Mouse (Mus musculus): ENCODE measurements around the gene Sccpdh. TPM values are rescaled to one million over a fixed set of nuclear protein-coding genes. Genes with fewer than 3 reads are reported as not detected.
A peak's percentile ranks its signal among the peaks of the same experiment; 100 is the strongest.
"Not testable (repeated sequence)": the region's sequence is repeated elsewhere in the genome, so short reads cannot be mapped to it uniquely, and the experiment has no call there.

Sccpdh gene
- total RNA-seq (2021), result 10 to 100 TPM; 57.7 to 57.8 TPM

- peak; percentile 82 to 86 for DNase-seq
These were observed at the start of gene Sccpdh for GRCm38 (mm10) chr1:179668013-179668805. Gene Sccpdh, plus strand, starts transcription at chr1:179668210.

DNA sequence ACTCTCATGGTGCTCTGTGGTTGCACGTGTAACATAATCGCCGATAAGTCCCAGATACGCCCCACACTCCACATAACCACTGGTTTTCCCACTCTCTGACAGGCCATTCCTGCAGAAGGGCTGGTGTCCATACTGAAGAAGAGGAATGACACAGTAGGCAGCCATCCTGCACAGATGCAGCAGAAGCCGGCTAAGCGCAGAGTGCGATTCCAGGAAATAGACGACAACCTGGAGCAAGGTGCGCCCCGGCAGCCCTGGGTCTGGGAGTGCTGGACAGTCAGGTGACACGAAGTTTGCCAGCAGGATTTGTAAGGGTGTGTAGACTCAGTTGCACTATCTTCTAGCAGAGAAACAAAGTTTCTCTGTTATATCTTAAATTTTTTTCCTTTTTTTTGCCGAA is 45.3 kb upstream of the Sccpdh start:
- no peak for DNase-seq

GRCm38 (mm10) chr1:179623657-179624056 is 44.4 kb upstream of the Sccpdh start:
- no peak for DNase-seq

DNA sequence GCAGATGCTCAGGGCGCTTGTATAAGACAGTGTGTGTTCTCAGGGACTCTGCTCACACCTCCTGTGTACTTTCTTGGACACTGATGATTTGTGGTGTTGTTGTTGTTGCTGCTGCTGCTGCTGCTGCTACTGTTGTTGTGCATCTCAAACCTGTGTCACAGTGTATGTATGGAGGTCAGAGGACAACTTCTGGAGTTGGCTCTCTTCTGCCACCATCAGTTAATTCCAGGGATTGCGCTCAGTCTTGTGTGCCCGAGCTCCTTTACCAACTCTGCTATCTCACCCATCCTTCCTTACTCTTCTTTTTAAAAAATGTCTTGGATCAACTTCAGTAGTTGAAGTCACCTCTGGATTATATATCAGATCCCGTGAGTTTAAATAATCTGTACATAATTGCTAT is 43.7 kb upstream of the Sccpdh start:
- DNase-seq, result no peak

GRCm38 (mm10) chr1:179627855-179628254 is 40.2 kb upstream of the Sccpdh start:
- no peak for DNase-seq

- no peak for DNase-seq
These were observed 39.4 kb upstream of the Sccpdh start for GRCm38 (mm10) chr1:179628438-179629106.

DNA sequence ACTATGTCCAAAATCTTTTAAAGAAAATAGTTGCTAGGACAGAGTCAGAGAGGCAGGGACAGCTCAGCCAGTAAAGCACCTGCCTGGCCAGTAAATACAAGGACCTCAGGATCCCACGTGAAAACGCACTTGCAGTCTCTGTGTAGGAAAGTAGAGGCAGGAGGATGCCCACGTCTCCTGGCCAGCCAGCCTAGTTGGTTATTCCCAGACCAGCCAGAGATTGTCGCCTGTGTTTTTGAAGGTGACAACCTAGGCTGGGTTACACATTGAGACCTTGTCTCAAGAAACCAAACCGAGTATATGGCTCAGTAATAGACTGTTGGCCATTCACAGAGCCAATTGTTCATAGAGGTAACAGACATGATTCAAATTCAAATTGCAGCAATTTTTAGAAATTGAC is 38.7 kb upstream of the Sccpdh start:
- no peak for DNase-seq

DNA sequence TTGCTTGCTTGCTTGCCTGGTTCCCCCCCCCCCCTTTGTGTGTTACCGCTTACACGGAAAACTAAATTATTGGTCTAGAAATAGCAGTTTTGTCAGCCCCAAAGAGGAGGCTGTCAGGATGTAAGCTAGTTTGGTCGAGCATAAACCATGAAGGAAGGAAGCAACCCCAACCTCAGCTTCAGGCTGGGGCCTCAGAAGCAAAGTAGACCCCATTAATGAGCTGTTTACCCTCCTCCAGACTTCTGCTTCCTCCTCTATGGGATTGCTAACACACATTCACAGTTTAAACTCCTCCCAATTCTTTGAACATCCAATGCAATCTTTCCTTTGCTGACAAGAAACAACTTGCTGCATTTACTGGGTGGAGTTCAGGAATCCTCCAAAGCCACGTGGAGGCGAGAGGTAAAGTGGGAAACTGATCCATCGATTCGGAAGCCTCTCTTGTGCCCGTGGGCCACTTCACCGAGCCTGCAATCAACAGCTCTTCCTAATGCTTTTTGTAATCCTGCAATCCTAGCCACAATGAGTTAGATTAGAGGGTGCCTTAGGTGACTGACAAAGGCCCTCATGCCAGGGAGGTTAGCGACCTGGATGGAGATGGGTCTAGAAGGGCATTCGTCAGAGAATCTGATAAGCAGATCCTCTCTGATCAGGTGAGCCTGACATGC is 35.1 kb upstream of the Sccpdh start:
- DNase-seq, result no peak

GRCm38 (mm10) chr1:179633414-179633752 is 34.6 kb upstream of the Sccpdh start:
- DNase-seq, result no peak

- DNase-seq, result no peak
These were observed 33.9 kb upstream of the Sccpdh start for GRCm38 (mm10) chr1:179634159-179634558.

GRCm38 (mm10) chr1:179642726-179643125 is 25.3 kb upstream of the Sccpdh start:
- no peak for DNase-seq

GRCm38 (mm10) chr1:179644151-179644550 is 23.9 kb upstream of the Sccpdh start:
- DNase-seq, result no peak

DNA sequence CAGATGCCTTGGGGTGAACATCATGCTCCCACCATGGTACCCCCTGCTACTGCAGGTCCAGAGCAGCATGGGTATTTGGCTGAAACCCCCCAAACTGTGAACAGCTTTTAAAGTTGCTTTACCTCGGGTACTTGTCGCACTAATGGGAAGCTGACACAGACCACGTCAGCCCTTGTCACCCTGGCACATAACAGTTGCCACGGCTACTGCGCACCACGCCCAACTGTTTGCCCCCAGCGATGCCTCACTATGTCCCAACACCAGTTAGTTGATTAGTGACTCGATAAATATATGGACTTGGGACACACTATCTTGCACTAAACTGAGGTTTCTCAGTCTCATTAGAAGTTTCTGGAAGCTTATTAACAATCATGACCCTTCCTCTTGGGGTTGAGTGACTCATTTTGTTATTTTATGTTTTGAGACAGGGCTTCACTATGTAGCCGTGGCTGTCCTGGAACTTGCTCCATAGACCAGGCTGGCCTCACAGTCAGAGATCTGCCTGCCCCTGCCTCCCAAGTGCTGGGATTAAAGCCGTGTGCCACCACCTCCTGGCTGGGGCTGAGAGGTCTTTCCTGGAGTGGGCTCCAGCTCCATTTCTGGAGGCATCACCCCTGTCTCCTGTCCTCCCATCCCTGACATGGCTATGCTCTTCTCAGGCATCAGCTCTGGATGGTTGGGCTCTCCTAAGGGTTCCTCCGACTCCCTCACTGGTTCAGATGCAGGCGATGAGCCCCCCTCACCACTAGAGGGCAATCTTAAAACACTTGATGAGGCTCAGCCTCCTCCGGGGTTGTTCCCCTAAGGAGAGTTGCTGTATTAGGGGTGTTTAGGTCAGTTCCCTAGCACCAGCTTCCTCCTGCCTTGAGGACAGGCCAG is 22.7 kb upstream of the Sccpdh start:
- DNase-seq, result peak; percentile 78 to 82

DNA sequence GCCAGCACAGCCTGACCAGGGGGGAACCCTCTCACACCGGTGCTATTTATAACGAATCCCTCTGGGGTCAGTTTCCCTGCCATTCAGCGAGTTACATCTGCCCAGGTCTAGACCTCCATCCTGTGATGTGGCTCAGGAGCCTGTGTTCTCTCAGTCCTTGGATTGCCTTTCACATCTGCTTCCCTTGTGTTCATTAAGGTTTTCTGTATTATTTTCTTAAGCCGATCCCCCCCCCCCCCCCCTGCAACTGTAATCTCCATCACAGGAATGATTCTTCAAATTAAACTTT is 22.1 kb upstream of the Sccpdh start:
- no peak for DNase-seq

DNA sequence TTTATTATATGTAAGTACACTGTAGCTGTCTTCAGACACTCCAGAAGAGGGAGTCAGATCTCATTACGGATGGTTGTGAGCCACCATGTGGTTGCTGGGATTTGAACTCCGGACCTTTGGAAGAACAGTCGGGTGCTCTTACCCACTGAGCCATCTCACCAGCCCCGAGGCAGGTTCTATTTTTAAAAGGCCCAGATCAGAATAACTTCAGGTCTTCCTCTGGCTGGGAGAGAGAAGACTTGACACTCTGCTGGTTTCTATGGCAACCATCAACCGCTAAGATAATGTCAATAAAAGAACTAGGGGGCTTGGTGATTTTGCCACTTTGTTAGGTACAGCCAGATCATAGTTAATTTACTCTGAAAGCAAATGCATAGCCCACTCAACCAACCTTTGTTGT is 19.3 kb upstream of the Sccpdh start:
- DNase-seq, result not testable (repeated sequence)

- no peak for DNase-seq
These were observed 18.7 kb upstream of the Sccpdh start for GRCm38 (mm10) chr1:179649324-179649723.

DNA sequence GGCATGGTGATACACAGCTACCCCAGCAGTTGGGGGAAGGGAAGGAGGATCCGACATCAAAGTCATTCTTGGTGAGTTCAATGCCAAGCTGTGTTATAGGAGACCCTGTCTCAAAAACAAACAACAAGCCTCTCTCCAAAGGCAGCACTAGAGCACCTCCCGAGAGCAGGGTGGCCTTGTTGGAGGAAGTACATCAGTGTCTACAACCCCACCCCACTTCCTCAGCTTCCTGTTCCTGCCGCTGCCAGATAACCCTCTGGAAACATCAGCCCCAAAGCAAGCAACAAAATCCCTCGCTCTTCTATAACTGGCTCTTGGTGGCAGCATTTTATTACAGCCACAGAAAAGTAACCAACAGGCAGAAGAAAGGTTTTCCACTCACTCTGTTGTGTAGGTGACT is 17.7 kb upstream of the Sccpdh start:
- no peak for DNase-seq

GRCm38 (mm10) chr1:179651224-179651623 is 16.8 kb upstream of the Sccpdh start:
- DNase-seq, result no peak

DNA sequence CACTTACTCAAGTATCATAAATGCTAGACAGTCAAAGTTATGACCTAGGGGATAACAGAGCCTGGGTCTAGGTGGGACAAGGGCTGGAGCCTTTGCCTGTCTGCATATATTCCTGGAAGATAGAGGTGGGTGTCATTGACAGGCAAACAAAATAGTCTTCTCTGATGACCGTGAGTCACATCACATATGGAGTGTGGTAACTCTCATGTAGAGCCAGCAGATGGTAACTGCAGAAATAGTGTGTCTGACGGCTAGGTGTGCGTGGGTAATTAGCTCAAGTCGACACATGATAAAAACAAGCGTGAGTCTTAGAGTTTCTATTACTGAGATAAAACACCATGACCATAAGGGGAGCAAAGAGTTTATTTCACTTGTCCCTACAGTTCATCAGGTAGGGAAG is 4.9 kb upstream of the Sccpdh start:
- no peak for DNase-seq

DNA sequence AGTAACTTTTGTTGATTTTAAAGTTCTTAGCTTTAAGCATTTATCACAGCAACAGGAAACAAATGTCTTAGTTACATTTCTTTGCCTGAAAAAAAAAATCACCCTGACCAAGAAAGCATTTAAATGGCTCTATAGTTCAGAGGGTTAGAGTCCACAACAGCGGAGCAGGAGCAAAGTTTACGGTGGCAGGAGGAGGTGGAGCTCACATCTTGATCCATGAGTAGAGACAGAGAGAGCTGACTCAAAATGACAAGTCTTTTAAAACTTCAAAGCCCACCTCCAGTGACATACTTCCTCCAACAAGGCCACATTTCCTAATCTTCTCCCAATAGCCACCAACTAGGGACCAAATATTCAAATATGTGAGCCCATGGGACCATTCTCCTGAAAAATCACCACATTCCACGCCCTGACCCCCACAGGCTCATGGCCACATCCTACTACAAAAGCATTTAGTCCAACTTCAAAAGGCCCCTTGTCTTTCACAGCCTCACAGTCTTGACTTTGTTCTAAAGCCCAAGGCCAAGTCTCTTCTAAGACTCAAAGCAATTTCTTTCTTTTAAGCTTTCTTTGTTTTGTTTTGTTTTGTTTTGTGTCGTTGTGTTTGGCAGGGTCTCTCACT is 3.6 kb upstream of the Sccpdh start:
- no peak for DNase-seq

GRCm38 (mm10) chr1:179666971-179667370 is 1.0 kb upstream of the Sccpdh start:
- no peak for DNase-seq

- DNase-seq, result no peak
These were observed 560 bp upstream of the Sccpdh start for GRCm38 (mm10) chr1:179667450-179667849.

All from layer of hippocampus, postnatal 36 days (tissue).